Mouse (Mus musculus): ENCODE data around the gene Aqp1.

DNA sequence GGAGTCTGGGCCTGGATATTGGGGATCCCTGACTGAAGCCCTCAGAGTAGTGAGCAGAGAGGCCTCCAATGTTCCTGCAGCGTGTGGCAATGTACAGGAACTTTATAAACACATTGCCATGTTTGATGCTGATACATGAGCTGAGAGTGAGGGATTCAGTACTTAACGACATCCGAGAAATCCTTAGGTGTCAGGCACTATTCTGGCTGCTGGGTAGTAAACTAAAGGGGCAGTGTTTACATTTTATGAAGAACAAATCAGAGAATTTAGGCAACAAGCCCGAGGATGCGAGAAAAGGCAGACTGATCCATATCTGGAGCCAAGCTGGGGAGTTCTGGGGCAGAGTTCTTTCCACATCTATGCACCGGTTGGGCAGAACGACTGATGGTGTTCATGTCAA, 19.3 kb downstream of the Aqp1 start:
- TF ChIP-seq CTCF (IDR thresholded peaks at IDR 0.05; ENCODE audit: borderline replicate concordance, insufficient read depth, low read depth, low read length), result no peak
- no peak for TF ChIP-seq POLR2A (IDR thresholded peaks at IDR 0.05; ENCODE audit: borderline replicate concordance, insufficient read depth, low read length)
